Mouse (Mus musculus): ENCODE data around the gene U2surp.

The U2surp gene

DNA sequence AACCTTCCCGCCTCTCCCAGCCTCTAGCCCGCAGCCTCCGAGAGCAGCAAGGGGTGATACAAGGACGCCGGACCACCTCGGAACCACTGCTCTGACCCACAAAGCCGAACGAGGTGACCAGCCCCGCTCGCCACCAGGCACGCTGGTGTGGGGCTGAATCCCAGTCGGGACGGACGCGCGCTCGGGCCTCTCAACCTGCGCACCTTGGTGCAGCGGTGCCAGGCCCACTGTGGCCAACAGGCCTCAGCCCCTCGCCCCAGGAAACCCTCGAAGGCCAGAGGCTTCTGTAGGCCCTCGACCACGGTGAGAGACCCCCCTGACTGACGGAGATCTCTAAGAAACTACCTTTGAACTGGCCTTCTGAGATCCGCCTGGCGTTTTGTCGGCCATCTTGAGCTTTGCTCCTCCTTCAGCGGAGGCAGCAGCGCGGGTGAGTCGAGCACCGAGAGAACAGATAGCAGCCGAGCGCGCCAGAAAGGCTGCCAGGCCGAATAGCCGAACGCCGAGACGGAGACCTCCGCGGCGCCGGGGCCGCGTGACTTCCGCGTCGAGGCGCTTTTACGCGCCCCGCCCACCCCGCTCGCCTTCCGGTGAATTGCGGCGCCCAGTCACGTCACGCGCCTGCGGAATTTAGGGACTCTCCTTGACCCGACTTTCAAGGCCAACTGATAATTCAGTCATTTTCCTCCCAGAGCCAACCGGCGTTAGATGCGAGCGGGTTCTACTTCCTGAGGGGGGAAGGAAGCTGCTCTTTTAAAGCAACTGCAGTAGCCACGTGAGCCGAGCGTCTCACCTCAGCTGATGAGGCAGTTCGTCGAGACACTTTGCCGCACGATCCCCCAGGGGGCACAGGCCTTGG lies at the start of gene U2surp:
Gene U2surp, minus strand, starts transcription at position 525 of the 859 bp plus-strand sequence.
- peak; percentile 93 for DNase-seq (ENCODE audit: low spot score in 2 of 2)

DNA sequence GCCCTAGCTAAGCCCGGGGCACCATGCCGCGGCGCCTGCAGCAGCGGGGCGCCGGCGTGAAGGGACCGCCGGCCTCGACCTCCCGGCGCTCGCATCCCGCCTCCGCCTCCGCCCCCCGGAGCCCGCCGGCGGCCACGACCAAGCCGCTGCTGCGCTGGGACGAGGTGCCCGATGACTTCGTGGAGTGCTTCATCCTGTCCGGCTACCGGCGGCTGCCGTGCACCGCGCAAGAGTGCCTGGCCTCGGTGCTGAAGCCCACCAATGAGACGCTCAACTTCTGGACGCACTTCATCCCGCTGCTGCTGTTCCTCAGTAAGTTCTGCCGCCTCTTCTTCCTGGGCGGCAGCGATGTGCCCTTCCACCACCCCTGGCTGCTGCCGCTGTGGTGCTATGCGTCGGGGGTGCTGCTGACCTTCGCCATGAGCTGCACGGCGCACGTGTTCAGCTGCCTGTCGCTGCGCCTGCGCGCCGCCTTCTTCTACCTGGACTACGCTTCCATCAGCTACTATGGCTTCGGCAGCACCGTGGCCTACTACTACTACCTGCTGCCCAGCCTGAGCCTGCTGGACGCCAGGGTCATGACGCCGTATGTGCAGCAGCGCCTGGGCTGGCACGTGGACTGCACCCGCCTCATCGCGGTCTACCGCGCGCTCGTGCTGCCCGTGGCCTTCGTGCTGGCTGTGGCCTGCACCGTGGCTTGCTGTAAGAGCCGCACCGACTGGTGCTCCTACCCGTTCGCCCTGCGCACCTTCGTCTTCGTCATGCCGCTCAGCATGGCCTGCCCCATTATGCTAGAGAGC lies 48.3 kb upstream of the U2surp start:
- DNase-seq (ENCODE audit: low spot score in 2 of 2) = peak; percentile 39 to 44

DNA sequence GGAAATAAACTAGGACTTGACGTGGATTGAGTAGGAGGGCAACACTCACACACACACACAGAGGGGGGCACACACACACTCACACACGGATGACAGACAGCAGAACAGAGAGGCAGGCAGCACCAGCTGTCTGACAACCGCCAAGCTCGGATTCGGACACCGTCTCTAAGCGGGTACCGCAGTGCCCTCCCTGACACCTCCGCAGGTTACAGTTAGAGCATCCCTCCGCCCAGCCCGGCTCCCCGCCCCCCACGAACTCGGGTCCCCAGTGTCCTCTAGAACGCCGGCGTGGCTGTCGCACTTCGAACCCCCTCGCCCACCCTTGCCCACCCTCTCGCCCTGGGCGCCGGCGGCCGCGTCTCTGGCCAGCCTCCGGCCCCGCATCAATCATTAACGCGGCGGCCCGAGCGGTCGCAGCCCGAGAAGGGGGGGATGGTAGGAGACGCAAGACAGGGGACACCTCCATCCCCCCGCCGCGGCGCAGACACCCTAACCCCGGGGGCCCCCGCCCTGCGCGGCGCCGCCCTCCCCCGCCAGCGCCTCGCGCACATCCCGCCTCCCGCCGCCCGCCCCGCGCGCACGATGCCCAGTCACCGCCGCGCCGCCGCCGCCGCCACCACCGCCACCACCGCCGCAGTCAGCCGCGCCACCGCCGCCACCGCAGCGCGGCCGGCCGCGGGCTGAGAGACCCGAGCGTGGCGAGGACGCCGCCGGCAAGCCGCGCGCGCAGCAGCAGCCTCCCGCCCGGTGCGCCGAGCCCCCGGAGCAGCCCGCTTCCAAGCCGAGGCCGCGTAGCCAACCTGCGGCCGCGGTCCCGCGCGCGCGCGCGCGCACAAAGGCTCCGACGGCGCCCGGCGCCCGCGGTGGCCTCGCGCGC lies 47.5 kb upstream of the U2surp start, which contains the start of gene Paqr9:
Gene Paqr9, plus strand, starts transcription at position 599 of the 877 bp plus-strand sequence.
- peak; percentile 31 to 39 for DNase-seq (ENCODE audit: low spot score in 2 of 2)

DNA sequence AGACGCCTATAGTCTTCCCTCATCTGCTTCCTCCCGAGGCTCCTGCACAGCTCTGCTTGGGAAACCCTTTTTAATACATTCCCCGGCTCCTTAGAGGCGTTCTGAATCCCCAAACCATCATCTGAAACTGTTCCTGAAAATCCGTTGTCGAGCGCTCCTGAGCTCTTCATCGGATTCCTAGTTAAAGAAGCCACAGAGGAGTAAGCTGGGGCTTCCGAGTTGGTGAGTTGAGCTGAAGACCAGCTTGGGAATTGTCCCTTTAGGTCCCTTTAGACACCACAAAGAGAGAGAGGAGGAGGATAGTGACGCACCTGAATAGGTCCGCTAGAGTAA lies 46.9 kb upstream of the U2surp start:
- DNase-seq (ENCODE audit: low spot score in 2 of 2) = no peak

DNA sequence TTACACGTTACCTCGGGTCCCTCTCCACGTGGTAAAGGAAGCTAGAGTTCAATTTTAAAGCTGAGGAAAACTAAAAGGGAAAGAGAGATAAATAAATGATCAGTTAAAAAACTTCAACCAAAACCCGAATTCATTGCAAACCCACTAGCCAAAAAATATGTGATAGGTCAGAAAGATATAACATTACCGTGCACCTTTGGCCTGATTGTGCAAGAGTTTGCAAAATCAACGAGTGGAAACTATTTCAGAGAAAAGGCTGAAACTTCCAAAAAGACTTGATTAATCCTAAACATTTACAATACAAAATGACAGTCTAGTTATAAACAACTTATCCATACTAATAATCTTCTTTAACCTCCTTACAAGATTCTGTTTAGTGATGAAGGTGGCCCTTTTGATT lies 45.9 kb upstream of the U2surp start:
- no peak for DNase-seq (ENCODE audit: low spot score in 2 of 2)

DNA sequence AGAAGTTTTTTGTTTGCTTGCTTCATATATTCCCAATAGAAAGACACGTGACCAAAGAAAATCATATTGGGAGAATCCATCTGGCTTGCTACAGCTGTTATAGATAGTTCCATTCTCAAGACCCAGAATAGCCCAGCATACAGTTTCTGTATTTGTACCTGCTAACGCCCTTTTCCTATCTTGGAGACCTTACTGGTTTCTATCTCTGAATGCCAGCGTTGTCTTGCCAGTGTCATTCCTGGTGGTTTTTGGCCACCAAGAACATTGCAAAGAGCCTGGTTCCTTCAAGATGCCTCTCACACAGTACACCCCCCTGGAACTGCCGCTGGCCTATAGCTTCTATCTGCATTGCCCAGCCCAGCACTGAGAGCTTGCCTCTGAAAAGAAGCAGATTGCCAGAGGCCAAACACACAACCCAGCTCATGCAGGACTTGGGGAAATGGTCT lies 44.3 kb upstream of the U2surp start:
- no peak for DNase-seq (ENCODE audit: low spot score in 2 of 2)

DNA sequence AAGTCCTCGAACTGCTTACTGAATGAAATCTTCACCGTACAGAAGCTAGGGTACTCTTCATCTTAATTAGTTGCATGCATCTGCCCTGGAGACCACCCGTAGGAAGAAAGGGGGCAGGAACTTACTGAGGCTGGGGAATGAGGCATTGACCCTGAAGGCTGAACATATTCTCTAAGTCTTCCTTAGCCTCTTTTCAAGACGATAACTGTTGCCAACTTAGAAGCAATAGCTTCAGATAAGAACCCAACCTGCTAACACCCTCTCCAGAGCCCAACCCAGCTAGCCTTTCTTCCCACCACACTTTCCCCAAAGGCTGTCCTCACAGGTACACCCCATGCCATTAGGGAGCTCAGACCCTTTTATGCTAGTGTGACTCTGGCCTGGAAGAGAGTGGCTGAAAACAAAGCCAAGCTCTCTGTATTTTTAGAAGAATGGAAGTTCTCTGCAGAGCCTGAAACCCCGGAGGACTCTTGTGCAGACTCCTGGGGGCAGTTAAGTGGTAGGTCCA lies 43.5 kb upstream of the U2surp start:
- no peak for DNase-seq (ENCODE audit: low spot score in 2 of 2)

DNA sequence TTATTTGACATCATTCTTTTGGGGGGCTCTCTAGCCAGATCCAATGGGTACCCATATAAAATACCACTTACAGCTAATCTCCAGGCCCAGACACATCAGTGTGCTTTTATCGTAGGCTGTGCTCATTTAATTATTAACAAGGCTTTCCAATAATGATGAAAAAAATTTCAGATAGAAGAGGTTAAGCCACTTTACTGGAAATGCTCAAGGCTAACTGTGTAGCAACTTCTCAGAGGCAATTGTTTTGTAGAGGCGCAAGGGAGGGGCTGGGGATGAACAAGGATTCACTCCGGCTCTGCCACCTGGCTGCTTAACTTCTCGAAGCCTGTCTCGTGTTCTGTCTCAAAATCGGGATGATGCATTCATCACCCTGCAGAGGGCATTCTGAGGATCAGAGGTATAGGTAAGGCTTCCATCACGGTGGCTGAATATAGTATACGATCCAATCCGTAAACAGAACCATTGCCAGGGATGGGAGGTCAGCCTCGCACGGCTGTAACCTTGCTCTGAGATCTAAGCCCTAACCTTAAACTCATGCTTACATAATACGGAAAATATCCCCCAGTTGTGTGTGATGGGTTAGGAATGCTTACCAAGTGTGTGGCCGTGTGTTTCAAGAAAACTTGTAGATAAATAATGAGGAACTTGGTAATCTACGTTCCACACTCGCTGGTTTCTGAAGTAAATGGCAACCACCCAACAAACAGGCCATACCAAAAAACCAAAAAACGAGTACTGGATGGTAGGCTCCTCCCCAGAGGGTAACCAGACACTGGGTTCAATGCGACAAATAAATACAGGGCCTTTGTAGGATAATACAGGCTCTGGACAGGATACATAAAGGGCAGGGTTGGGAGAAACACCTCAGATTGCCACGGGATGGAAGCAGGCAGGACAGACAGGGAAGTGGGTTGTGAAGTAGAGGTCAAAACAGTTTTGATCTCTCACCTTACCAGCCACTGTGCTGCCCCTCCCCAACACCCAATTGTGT lies 42.7 kb upstream of the U2surp start:
- no peak for DNase-seq (ENCODE audit: low spot score in 2 of 2)

DNA sequence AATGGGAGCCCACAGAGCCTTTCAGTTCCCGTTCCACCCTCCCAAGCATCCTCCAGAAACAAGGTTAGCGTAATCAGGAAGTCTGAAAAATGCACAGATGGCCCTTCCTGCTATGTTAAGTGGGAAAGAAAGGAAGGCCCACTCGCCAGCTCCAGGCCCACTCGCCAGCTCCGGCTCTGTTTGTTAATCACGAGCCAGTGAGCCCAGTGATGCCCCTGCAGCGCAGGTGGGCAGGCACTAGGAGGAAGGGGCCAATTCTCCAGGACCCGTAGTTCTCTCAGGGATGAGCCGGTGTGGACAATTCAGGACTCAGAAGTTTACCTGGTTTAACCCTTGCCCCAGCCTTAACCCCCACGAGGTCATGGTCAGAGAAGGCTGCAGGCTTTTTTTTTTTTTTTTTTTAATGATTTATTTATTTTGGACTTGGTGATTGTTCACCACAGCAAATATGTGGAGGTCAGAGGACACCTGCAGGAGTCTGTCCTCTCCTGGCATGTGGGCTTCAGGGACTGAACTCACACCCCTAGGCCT lies 40.4 kb upstream of the U2surp start:
- peak in 1 of 2 experiments; percentile 14 for DNase-seq (ENCODE audit: low spot score in 2 of 2)

DNA sequence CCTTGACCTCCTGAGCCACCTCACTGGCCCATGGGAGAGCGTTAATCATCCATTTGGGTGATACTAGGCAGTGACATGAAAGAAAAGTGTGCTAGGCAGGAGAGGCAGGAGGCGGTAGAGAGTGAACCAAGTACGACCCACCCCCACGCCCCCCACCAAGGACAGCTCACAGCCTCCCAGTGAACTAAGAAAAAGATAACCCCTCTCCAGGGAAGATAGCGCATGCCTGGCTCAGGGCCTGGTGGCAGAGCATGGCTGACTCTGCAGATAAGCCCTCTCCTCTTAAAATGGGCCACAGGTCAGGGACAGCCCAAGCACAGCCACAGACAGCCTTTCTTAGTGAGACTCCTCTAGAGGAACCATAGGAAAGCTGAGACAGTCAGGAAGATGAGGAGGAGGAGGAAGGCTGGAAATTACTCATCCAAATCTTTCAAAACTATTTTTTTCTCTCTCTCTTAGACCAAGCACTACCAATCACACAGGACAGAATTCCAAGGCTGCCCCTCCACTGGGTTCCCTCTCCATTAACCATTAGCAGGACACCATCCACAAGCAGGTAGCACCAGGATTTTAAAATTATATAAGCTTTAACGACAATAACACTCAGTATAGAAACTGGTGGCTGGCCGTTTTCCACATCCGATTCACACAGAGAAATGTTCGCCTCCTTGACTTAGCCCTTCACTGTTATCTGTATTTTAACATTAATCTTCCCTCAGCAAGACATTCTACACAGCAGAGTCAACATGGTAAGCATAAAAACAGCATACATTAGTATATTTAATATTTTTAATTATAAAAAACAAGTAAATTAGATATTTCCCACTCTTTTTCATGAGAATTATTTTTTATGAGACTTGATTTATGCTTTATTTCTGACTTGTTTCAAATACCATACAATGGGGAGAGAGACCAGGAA lies 39.3 kb upstream of the U2surp start:
- DNase-seq (ENCODE audit: low spot score in 2 of 2) = no peak

DNA sequence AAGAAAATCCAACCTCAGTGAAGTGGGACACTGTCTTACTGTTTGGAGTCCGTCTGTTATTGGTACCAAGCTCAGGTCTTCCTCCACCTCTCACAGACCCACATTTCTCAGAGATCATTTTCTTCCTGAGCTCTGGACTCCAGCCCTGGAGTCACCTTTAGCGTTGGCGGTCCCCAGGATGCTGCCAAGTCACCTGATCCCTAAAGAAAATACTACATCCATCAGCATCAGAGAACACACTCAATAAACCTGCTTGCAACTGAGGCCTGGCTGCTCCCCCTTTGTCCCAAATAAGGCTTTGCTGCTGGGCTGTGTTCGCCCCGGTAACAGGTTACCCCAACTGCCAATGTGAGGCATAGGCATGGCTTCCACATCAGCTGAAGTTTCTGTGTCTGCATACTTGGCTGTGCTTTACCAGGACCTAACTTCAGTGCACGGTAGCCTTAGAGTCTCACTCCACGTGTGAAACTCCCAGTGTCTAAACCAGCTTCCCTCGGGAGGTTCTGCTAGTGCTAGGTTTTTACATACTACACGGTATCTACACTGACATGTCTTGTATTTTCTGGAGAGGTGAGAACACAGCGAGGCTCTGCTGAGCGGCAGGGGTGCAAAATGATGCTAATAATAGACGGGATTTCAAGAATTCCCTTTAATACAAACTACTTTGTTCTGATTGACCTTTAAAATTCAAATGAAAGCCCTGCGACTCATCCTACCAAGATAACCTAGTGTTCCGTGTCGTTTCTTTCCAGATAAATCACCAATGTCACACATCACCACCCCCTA lies 38.0 kb upstream of the U2surp start:
- no peak for DNase-seq (ENCODE audit: low spot score in 2 of 2)

DNA sequence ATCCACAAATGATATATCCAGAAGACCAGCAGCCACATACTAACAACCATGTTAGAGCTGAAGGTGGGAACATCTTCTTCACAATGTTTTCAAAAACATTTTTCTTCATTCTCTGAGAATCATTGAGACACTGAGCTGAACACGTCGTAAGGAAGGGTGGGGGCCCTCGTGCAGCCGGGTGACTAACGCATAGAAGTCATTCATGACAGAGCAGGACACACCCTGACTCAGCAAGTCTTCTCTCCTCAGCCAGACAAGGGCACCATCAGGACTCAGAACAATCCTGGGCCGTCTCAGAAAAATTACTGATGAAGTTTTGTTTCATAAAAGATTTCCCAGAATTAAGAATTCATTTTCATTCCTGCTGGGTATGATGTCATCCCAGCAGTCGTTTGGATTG lies 34.9 kb upstream of the U2surp start:
- DNase-seq (ENCODE audit: low spot score in 2 of 2) = no peak

DNA sequence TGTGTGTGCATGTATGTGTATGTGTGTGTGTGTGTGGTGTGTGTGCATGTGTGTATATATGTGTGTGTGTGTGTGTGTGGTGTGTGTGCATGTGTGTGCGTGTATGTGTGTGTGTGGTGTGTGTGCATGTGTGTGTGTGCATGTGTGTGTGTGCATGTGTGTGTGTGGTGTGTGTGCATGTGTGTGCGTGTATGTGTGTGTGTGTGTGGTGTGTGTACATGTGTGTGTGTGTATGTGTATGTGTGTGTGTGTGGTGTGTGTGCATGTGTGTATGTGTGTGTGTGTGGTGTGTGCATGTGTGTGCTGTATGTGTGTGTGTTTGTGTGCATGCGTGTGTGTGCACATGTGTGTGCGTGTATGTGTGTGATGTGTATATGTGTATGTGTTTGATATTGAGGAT lies 32.8 kb upstream of the U2surp start:
- DNase-seq (ENCODE audit: low spot score in 2 of 2) = no peak

DNA sequence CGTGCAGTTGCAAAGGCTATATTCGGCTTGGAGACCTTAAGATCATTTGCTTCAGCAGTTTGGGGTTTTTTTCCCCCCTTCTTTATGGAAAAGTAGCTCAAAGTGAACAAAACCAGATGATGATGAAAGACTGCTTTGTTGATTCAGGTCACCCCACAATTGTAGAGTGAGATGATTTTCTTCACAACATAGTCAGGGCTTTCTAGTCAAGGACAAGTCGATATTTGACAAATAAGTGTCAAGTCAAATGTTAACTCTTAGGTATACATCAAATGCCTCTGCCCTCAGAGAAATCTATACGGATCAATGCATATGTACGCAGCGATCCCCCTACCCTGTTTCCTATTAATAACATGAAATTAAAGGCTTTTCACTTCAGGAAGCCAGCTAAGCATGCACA lies 30.7 kb upstream of the U2surp start:
- no peak for DNase-seq (ENCODE audit: low spot score in 2 of 2)

DNA sequence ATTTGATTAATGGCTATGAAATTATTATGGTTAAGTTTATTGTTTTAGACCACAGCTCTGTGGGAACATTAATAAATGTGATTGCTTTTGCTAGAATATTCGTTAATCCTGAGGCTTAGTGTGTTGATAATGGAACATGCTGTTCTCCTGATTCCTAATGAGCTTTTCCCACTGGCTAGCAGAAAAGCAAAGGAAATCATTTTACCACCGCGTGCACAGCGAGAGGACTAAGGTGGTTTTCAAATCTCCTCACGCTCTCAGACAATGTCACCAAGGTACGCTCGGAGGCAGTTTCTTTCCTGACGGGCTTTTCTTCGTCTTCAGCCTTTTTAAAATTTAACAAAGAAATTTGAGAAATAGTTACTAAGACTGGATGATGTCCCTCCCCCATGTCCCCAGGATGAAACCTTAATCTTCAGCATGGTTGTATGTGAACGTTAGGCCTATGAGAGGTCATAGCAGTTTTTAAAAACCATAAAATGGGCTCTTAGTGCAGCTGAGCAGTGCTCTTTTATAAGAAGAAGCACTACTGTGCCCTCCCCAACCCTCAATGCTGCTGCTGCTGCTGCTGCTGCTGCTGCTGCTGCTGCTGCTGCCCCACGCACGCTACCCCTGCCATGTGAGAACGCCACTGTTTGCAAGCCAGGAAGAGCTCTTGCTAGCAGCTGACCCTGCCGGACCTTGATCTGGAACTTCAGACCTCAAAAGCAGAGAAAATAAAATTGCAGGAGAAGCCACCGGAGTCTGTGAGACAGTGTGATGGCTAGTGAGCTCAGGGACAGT lies 30.0 kb upstream of the U2surp start:
- no peak for DNase-seq (ENCODE audit: low spot score in 2 of 2)

DNA sequence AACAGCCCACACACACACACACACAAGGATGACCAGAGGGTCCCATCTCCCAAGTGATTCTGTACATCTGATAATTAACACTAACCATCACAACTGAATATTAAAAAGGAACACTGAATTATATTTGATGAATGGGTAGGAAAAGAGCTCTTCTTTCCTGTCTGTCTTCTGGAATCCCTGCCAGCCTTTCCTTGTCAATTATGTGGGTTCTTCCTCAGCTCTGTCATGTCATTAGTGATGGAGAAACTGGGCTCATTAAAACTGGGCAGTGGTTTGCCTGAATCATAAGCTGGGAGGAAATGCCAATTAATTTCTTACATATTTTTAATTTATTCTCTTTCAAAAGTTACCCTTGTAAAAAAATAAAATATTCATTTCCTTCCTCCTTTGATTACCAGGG lies 29.4 kb upstream of the U2surp start:
- DNase-seq (ENCODE audit: low spot score in 2 of 2) = no peak

DNA sequence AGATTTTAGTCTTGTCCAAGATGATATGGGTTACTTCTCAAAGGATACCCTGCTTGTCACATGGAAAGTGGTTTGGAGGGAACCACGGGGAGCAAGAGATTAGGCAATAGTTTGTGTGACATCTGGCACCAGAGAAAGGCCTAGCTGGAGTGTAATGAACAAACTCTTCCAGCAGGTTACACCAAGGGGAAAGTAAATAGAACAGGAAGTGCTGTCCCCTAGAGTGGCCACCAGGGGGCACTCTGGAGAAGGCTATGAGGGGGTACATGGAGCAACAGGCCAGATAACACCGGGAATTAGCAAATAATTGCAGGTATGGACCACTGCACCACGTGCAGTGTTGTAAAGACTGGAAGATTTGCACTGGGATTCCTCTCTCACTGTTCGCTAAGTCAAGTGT lies 28.7 kb upstream of the U2surp start:
- DNase-seq (ENCODE audit: low spot score in 2 of 2) = no peak
